Comparison of ENCODE assay signal across 18 mouse cellular contexts in the genomic region with DNA sequence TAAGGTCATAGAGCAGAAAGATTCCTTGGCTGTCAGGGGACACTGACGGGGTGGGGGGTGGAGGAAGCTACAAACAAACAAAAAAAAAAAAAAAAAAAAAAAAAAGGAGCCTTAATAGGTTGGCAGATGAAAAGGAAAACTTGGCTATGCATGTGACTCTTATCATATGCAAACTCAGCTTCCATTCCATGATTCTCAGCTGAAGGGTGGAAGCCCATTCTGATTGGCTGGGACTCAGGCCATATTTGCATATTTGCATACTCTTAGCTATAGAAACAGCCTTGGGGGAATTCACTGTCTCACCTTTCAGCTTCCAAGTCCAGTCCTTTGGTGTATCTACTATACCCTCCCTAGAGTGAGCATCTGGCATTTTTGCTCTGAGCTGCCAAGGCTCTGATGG. TPM values are rescaled to one million over a fixed set of nuclear protein-coding genes. Genes with fewer than 3 reads are reported as not detected.
DNase-seq lines count a peak whose midpoint lies in the region; ATAC-seq and TF ChIP-seq lines count a peak whose summit lies in the region.
"Had no signal": no experiment of that assay in that cellular context is flagged by ENCODE, and none has a peak within 500 bp of the region (broad histone marks: within the 10 kb centered on the region; RNA-seq: fewer than 3 reads in every experiment).

No protein-coding gene starts in this region.

- no peak for TF ChIP-seq CTCF in brain, embryonic 14.5 days (IDR thresholded peaks at IDR 0.05; ENCODE audit: borderline replicate concordance, extremely low read depth, insufficient read depth, insufficient read length)

- ATAC-seq in forebrain, embryonic 11.5 days (replicated peaks; ENCODE audit: low FRiP score): no peak
- ATAC-seq in forebrain, embryonic 12.5 days (ENCODE audit: low FRiP score): no peak; the same call in 1 of the 2 replicates
- ATAC-seq in midbrain, embryonic 14.5 days (ENCODE audit: low FRiP score, low TSS enrichment): no peak
- ATAC-seq in midbrain, embryonic 15.5 days (replicated peaks): no peak
- peak; percentile 92 for ATAC-seq in megakaryocyte-erythroid progenitor cell, adult 5-6 weeks (replicated peaks; ENCODE audit: low FRiP score, low TSS enrichment, poor library complexity, severe bottlenecking)
- ATAC-seq: intestine, embryonic 15.5 days had no signal

- no peak for TF ChIP-seq POLR2A in brain, embryonic 14.5 days (IDR thresholded peaks at IDR 0.05; ENCODE audit: borderline replicate concordance, extremely low read depth, insufficient read depth, insufficient read length, poor library complexity, severe bottlenecking)

- no peaks in the 10 kb centered on the region for H3K36me3 ChIP-seq in forebrain, embryonic 11.5 days (ENCODE audit: control insufficient read depth, insufficient read depth, low read length)
- no peaks in the 10 kb centered on the region for H3K36me3 ChIP-seq in forebrain, embryonic 12.5 days (replicated peaks)
- H3K36me3 ChIP-seq in midbrain, embryonic 14.5 days (ENCODE audit: control insufficient read depth, insufficient read depth, low read length): no peaks in the 10 kb centered on the region
- no peaks in the 10 kb centered on the region for H3K36me3 ChIP-seq in midbrain, embryonic 15.5 days (replicated peaks)
- H3K36me3 ChIP-seq: heart, embryonic 12.5 days; intestine, embryonic 15.5 days; midbrain, embryonic 12.5 days; neural tube, embryonic 12.5 days had no signal

- WGBS in forebrain, embryonic 11.5 days: 48% methylated on average over 1 of the region's 1 CpGs
- 18% methylated on average over 1 of the region's 1 CpGs for WGBS in forebrain, embryonic 12.5 days
- WGBS in midbrain, embryonic 14.5 days: 43% methylated on average over 1 of the region's 1 CpGs
- WGBS in midbrain, embryonic 15.5 days: 27% methylated on average over 1 of the region's 1 CpGs

- no peak overlapping the region for H3K4me3 ChIP-seq in forebrain, embryonic 11.5 days (ENCODE audit: low read depth, low read length)
- H3K4me3 ChIP-seq in forebrain, embryonic 12.5 days (replicated peaks): no peak overlapping the region
- no peak overlapping the region for H3K4me3 ChIP-seq in midbrain, embryonic 14.5 days (replicated peaks; ENCODE audit: low read depth, low read length)
- no peak overlapping the region for H3K4me3 ChIP-seq in midbrain, embryonic 15.5 days
- H3K4me3 ChIP-seq: heart, embryonic 12.5 days; intestine, embryonic 15.5 days; midbrain, embryonic 12.5 days; neural tube, embryonic 12.5 days had no signal

- no peaks in the 10 kb centered on the region for H3K4me1 ChIP-seq in forebrain, embryonic 11.5 days (replicated peaks; ENCODE audit: control insufficient read depth, insufficient read depth, low read length)
- no peaks in the 10 kb centered on the region for H3K4me1 ChIP-seq in forebrain, embryonic 12.5 days
- no peaks in the 10 kb centered on the region for H3K4me1 ChIP-seq in midbrain, embryonic 14.5 days (ENCODE audit: control insufficient read depth, insufficient read depth, low read length)
- no peaks in the 10 kb centered on the region for H3K4me1 ChIP-seq in midbrain, embryonic 15.5 days
- H3K4me1 ChIP-seq: heart, embryonic 12.5 days; intestine, embryonic 15.5 days; midbrain, embryonic 12.5 days; neural tube, embryonic 12.5 days had no signal

- H3K9ac ChIP-seq in forebrain, embryonic 11.5 days (ENCODE audit: low read length): no peak overlapping the region
- H3K9ac ChIP-seq in forebrain, embryonic 12.5 days: no peak overlapping the region
- H3K9ac ChIP-seq in midbrain, embryonic 14.5 days (replicated peaks; ENCODE audit: low read length): no peak overlapping the region
- H3K9ac ChIP-seq in midbrain, embryonic 15.5 days: no peak overlapping the region
- H3K9ac ChIP-seq: heart, embryonic 12.5 days; intestine, embryonic 15.5 days; midbrain, embryonic 12.5 days; neural tube, embryonic 12.5 days had no signal

- no peak overlapping the region for H3K4me2 ChIP-seq in forebrain, embryonic 11.5 days (ENCODE audit: low read depth, low read length, severe bottlenecking)
- H3K4me2 ChIP-seq in forebrain, embryonic 12.5 days: no peak overlapping the region
- H3K4me2 ChIP-seq in midbrain, embryonic 14.5 days (ENCODE audit: low read length): no peak overlapping the region
- H3K4me2 ChIP-seq in midbrain, embryonic 15.5 days: no peak overlapping the region
- H3K4me2 ChIP-seq: heart, embryonic 12.5 days; intestine, embryonic 15.5 days; midbrain, embryonic 12.5 days; neural tube, embryonic 12.5 days had no signal

- H3K9me3 ChIP-seq in forebrain, embryonic 11.5 days (ENCODE audit: control insufficient read depth, low read length): no peaks in the 10 kb centered on the region
- H3K9me3 ChIP-seq in forebrain, embryonic 12.5 days: no peaks in the 10 kb centered on the region
- H3K9me3 ChIP-seq in midbrain, embryonic 14.5 days (ENCODE audit: control insufficient read depth, low read length): no peaks in the 10 kb centered on the region
- no peaks in the 10 kb centered on the region for H3K9me3 ChIP-seq in midbrain, embryonic 15.5 days
- H3K9me3 ChIP-seq: heart, embryonic 12.5 days; intestine, embryonic 15.5 days; midbrain, embryonic 12.5 days; neural tube, embryonic 12.5 days had no signal

- H3K27me3 ChIP-seq in forebrain, embryonic 11.5 days (ENCODE audit: control insufficient read depth, insufficient read depth, low read length): no peaks in the 10 kb centered on the region
- H3K27me3 ChIP-seq in forebrain, embryonic 12.5 days: no peaks in the 10 kb centered on the region
- no peaks in the 10 kb centered on the region for H3K27me3 ChIP-seq in midbrain, embryonic 14.5 days (ENCODE audit: control insufficient read depth, insufficient read depth, low read length)
- no peaks in the 10 kb centered on the region for H3K27me3 ChIP-seq in midbrain, embryonic 15.5 days (replicated peaks)
- H3K27me3 ChIP-seq: heart, embryonic 12.5 days; intestine, embryonic 15.5 days; midbrain, embryonic 12.5 days; neural tube, embryonic 12.5 days had no signal

- peak; percentile 23 for DNase-seq in forebrain, embryonic 11.5 days (ENCODE audit: low spot score)
- peak; percentile 28 for DNase-seq in midbrain, embryonic 14.5 days
- peak; percentile 91 for DNase-seq in brain, embryonic 14.5 days (ENCODE audit: low read depth)
- no peak for DNase-seq in urinary bladder, postnatal 36 days (ENCODE audit: low spot score in 2 of 2)
- no peak for DNase-seq in frontal cortex, postnatal 36 days (ENCODE audit: low spot score in 2 of 2)
- DNase-seq: cerebellum, adult 2 months; gastrocnemius, postnatal 25 days; kidney, postnatal 4 days had no signal

- no peak overlapping the region for H3K27ac ChIP-seq in forebrain, embryonic 11.5 days (ENCODE audit: low read depth, low read length)
- no peak overlapping the region for H3K27ac ChIP-seq in forebrain, embryonic 12.5 days
- no peak overlapping the region for H3K27ac ChIP-seq in midbrain, embryonic 14.5 days (replicated peaks; ENCODE audit: low read depth, low read length)
- no peak overlapping the region for H3K27ac ChIP-seq in midbrain, embryonic 15.5 days
- H3K27ac ChIP-seq: intestine, embryonic 15.5 days; midbrain, embryonic 12.5 days; neural tube, embryonic 12.5 days had no signal

RNA-seq across cellular contexts. Expression of a gene that starts 24.4 kb away (rescaled TPM):
- 0.08 and 0.25 TPM in 2 replicates for polyA plus RNA-seq in forebrain, embryonic 11.5 days (2014; fragmentation: Nextera tagmentation; extraction: Ambion mirVana)
- polyA plus RNA-seq in forebrain, embryonic 12.5 days (2016; fragmentation: Nextera tagmentation; extraction: Ambion mirVana): 0.08 and 0.21 TPM in 2 replicates
- not detected in 2 replicates for polyA plus RNA-seq in midbrain, embryonic 14.5 days (2014; fragmentation: Nextera tagmentation; extraction: Ambion mirVana)
- polyA plus RNA-seq in midbrain, embryonic 15.5 days (2015; fragmentation: Nextera tagmentation; extraction: Ambion mirVana): 0.06 and 0.11 TPM in 2 replicates
- polyA plus RNA-seq in brain, embryonic 14.5 days (2012; rRNA removed): 0.05 TPM in 2 replicates
- total RNA-seq in megakaryocyte-erythroid progenitor cell, adult 5-6 weeks (2014; fragmentation: Nextera tagmentation): not detected in 2 replicates
- total RNA-seq in megakaryocyte-erythroid progenitor cell, adult 5-6 weeks (2017): not detected in 2 replicates
- total RNA-seq: gastrocnemius, postnatal 25 days; hematopoietic stem cell, adult 5-6 weeks had no signal
- polyA plus RNA-seq: cerebellum, adult 2 months; midbrain, embryonic 12.5 days; neural tube, embryonic 12.5 days had no signal

RNA-seq across cellular contexts. Expression of a gene that starts 25.0 kb away (rescaled TPM):
- polyA plus RNA-seq in forebrain, embryonic 11.5 days (2014; fragmentation: Nextera tagmentation; extraction: Ambion mirVana): 0.31 and 0.45 TPM in 2 replicates
- polyA plus RNA-seq in forebrain, embryonic 12.5 days (2016; fragmentation: Nextera tagmentation; extraction: Ambion mirVana): 0.56 and 0.72 TPM in 2 replicates
- 0.34 and 0.53 TPM in 2 replicates for polyA plus RNA-seq in midbrain, embryonic 14.5 days (2014; fragmentation: Nextera tagmentation; extraction: Ambion mirVana)
- 0.30 and 0.33 TPM in 2 replicates for polyA plus RNA-seq in midbrain, embryonic 15.5 days (2015; fragmentation: Nextera tagmentation; extraction: Ambion mirVana)
- 0.04 and 0.15 TPM in 2 replicates for polyA plus RNA-seq in brain, embryonic 14.5 days (2012; rRNA removed)
- total RNA-seq in megakaryocyte-erythroid progenitor cell, adult 5-6 weeks (2014; fragmentation: Nextera tagmentation): not detected in 2 replicates
- total RNA-seq in megakaryocyte-erythroid progenitor cell, adult 5-6 weeks (2017): not detected in 2 replicates
- total RNA-seq: gastrocnemius, postnatal 25 days; hematopoietic stem cell, adult 5-6 weeks had no signal
- polyA plus RNA-seq: urinary bladder, adult 2 months had no signal

RNA-seq across cellular contexts. Expression of a gene that starts 26.9 kb away (rescaled TPM):
- not detected in 2 replicates for polyA plus RNA-seq in forebrain, embryonic 11.5 days (2014; fragmentation: Nextera tagmentation; extraction: Ambion mirVana)
- 0.08 TPM in 1 of 2 replicates, not detected in the other for polyA plus RNA-seq in forebrain, embryonic 12.5 days (2016; fragmentation: Nextera tagmentation; extraction: Ambion mirVana)
- polyA plus RNA-seq in midbrain, embryonic 14.5 days (2014; fragmentation: Nextera tagmentation; extraction: Ambion mirVana): 0.27 TPM in 1 of 2 replicates, not detected in the other
- polyA plus RNA-seq in midbrain, embryonic 15.5 days (2015; fragmentation: Nextera tagmentation; extraction: Ambion mirVana): 0.35 TPM in 1 of 2 replicates, not detected in the other
- polyA plus RNA-seq in brain, embryonic 14.5 days (2012; rRNA removed): 0.13 and 0.18 TPM in 2 replicates
- total RNA-seq in megakaryocyte-erythroid progenitor cell, adult 5-6 weeks (2014; fragmentation: Nextera tagmentation): not detected in 2 replicates
- total RNA-seq in megakaryocyte-erythroid progenitor cell, adult 5-6 weeks (2017): not detected in 2 replicates
- total RNA-seq: hematopoietic stem cell, adult 5-6 weeks had no signal
- polyA plus RNA-seq: embryonic facial prominence, embryonic 11.5 days; heart, embryonic 12.5 days; midbrain, embryonic 12.5 days had no signal

Comparison
In these comparisons a context has a peak if more than half of its experiments do, and no peak if none do; other contexts are left out.
1. DNase-seq: peak in forebrain, embryonic 11.5 days (single experiment), midbrain, embryonic 14.5 days (single experiment) and brain, embryonic 14.5 days (single experiment); none in urinary bladder, postnatal 36 days (0 of 2) and frontal cortex, postnatal 36 days (0 of 2).